Mouse (Mus musculus): ENCODE results near the gene Cngb1. TPM values are rescaled to one million over a fixed set of nuclear protein-coding genes. Genes with fewer than 3 reads are reported as not detected.

The Cngb1 gene
- polyA plus RNA-seq, 1 experiment: 1.7 TPM

GRCm38 (mm10) chr8:95302410-95302809 is 4.0 kb downstream of the Cngb1 start:
- Histone ChIP-seq H3K27ac (replicated peaks; ENCODE audit: low read depth, low read length) (no peak overlapping the region), H3K4me1 (ENCODE audit: control insufficient read depth, insufficient read depth, insufficient read length, low read length) (no peaks in the 10 kb centered on the region)

DNA sequence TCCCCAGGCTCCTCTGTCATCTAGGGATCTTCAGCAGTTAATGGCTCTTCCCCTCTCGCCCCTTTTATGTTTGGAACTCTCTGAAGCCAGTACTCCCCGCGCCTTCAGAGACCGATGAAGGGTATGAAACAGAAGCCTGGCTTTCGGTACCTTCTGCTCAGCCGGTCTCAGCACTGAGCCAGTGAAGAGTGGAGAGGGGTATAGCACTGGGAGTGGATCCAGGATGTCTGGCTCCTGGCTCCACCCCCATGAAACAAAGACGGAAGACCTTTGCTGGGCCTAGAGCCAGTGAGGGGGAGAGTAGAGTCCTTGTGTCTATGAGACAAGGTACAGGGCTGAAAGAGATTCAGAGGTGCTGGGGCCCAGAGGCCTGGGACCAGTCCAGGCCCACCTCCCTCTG is 12.5 kb downstream of the Cngb1 start:
- no peaks in the 10 kb centered on the region for H3K4me1 ChIP-seq (ENCODE audit: control insufficient read depth, insufficient read depth, insufficient read length, low read length)
- peak overlapping the region; percentile 65 for H3K27ac ChIP-seq (replicated peaks; ENCODE audit: low read depth, low read length)
- H3K4me3 ChIP-seq (ENCODE audit: insufficient read depth, low read depth, low read length): peak overlapping the region; percentile 66

More at GRCm38 (mm10) chr8:95302410-95302809, 4.0 kb downstream of the Cngb1 start:
- no peak overlapping the region for H3K4me3 ChIP-seq (ENCODE audit: insufficient read depth, low read depth, low read length)

DNA sequence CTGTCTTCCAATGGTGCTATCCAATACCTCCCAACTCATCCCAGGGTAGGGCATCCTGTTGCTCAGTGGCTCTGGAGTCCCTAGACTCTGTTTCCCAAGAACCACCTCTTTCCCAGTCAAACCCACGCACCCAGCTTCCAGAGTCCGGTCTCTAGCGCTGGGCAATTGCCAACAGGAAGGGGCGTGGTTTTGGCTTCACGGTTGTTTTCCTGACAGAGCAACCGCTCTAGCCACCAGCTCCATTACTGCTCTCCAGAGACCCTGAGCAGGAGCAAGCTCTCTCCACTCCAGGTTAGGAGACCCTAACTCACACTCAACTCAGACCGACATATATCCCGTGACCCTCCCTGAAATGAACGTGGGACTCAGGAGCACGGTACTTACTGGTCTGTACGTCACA is 13.2 kb downstream of the Cngb1 start:
- Histone ChIP-seq H3K4me1 (ENCODE audit: control insufficient read depth, insufficient read depth, insufficient read length, low read length) (no peaks in the 10 kb centered on the region), H3K4me3 (ENCODE audit: insufficient read depth, low read depth, low read length) (peak overlapping the region; percentile 66), H3K27ac (replicated peaks; ENCODE audit: low read depth, low read length) (peak overlapping the region; percentile 73)

DNA sequence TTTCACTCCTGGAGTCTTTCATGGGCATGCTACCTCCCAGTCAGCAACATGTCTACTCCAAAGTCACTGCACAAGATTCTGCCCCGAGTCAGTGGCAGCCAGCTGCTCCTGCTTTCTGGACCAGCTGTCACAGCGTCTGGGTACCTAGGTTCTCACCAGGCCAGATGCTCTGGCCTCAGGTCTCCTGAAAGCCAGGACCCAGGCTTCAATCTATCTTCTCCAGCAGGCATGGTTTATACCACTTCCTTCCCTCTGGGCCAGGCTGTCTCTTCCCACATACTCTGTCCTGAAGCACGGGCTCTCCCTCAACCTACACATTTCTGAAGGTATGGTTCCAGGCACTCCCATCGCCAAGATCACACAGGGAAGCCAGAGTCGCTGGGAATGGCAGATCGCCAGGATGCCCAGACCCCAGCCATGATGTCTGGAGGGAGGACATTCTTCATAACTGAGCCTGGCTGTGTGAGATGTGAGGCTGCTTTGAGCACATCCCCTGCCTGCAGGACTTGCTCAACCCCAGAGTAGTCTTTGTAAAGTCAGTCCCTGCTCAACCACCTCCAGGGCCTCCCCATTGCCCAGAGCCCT is 17.2 kb downstream of the Cngb1 start:
- no peaks in the 10 kb centered on the region for H3K4me1 ChIP-seq (ENCODE audit: control insufficient read depth, insufficient read depth, insufficient read length, low read length)
- H3K4me3 ChIP-seq (ENCODE audit: insufficient read depth, low read depth, low read length): no peak overlapping the region
- H3K27ac ChIP-seq (replicated peaks; ENCODE audit: low read depth, low read length): no peak overlapping the region

GRCm38 (mm10) chr8:95281493-95281892 is 24.9 kb downstream of the Cngb1 start:
- H3K4me1 ChIP-seq (ENCODE audit: control insufficient read depth, insufficient read depth, insufficient read length, low read length): no peaks in the 10 kb centered on the region
- no peak overlapping the region for H3K4me3 ChIP-seq (ENCODE audit: insufficient read depth, low read depth, low read length)

GRCm38 (mm10) chr8:95272871-95273270 is 33.5 kb downstream of the Cngb1 start:
- no peaks in the 10 kb centered on the region for H3K4me1 ChIP-seq (ENCODE audit: control insufficient read depth, insufficient read depth, insufficient read length, low read length)
- no peak overlapping the region for H3K27ac ChIP-seq (replicated peaks; ENCODE audit: low read depth, low read length)
- H3K4me3 ChIP-seq (ENCODE audit: insufficient read depth, low read depth, low read length): no peak overlapping the region

More at GRCm38 (mm10) chr8:95281493-95281892, 24.9 kb downstream of the Cngb1 start:
- no peak overlapping the region for H3K27ac ChIP-seq (replicated peaks; ENCODE audit: low read depth, low read length)

DNA sequence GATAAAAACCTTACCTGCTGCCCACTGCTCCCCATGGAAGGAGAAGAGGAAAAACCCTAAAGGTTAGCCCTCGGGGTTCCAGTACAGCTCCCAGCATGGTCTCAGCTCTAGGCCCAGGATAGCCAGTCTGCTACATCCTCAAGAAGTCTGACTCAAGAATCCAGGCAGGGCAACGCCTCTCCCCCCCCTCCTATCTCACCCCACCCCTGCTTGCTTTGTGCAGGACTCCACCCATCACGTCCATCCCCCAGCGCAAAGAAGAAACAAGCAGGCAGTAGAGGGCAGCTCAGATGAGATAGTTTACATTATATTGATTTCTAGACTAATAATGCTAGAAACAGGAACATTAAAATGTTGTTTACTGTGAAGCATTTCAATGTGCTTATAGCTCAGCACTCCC is 34.5 kb downstream of the Cngb1 start:
- H3K4me1 ChIP-seq (ENCODE audit: control insufficient read depth, insufficient read depth, insufficient read length, low read length): no peaks in the 10 kb centered on the region
- H3K27ac ChIP-seq (replicated peaks; ENCODE audit: low read depth, low read length): no peak overlapping the region
- no peak overlapping the region for H3K4me3 ChIP-seq (ENCODE audit: insufficient read depth, low read depth, low read length)

- no peaks in the 10 kb centered on the region for H3K4me1 ChIP-seq (ENCODE audit: control insufficient read depth, insufficient read depth, insufficient read length, low read length)
- no peak overlapping the region for H3K27ac ChIP-seq (replicated peaks; ENCODE audit: low read depth, low read length)
- no peak overlapping the region for H3K4me3 ChIP-seq (ENCODE audit: insufficient read depth, low read depth, low read length)
Measured at GRCm38 (mm10) chr8:95270501-95270900, 35.9 kb downstream of the Cngb1 start.

DNA sequence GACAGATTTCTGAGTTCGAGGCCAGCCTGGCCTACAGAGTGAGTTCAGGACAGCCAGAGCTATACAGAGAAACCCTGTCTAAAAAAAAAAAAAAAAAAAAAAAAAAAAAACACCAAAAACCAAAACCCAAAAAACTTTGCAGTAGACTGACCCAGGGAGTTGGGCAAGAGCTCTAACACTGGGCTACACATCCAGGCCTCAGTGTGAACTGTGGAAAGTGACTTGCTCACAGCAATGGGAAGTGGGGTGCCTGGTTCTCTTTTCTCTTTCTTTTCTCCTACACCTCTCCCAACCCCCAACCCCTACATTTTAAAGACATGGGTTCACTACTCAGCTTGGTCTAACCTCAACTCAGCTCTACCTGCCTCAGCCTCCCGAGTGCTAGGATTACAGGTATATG is 44.2 kb downstream of the Cngb1 start:
- Histone ChIP-seq H3K27ac (replicated peaks; ENCODE audit: low read depth, low read length) (no peak overlapping the region), H3K4me3 (ENCODE audit: insufficient read depth, low read depth, low read length) (no peak overlapping the region), H3K4me1 (ENCODE audit: control insufficient read depth, insufficient read depth, insufficient read length, low read length) (no peaks in the 10 kb centered on the region)

DNA sequence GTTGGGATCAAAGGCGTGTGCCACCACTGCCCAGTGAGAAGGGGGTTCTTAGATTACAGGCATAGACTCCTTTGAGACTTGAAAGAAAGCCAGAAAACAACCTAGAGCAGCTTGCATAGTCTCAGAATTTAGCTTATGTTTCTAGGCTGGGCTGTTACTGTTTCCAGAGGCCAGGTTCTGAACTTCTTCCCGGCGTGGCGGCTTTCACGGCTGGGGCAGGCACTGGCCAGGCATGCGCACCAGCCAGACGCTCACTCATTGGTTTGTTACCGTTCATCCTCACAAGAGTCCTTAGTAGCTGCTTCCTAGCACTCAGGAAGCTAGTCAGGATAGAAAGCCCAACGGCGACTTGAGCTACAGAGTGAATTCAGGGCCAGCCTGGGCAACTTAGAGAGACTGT is 50.8 kb downstream of the Cngb1 start:
- Histone ChIP-seq H3K27ac (replicated peaks; ENCODE audit: low read depth, low read length) (no peak overlapping the region), H3K4me3 (ENCODE audit: insufficient read depth, low read depth, low read length) (no peak overlapping the region), H3K4me1 (ENCODE audit: control insufficient read depth, insufficient read depth, insufficient read length, low read length) (no peaks in the 10 kb centered on the region)

DNA sequence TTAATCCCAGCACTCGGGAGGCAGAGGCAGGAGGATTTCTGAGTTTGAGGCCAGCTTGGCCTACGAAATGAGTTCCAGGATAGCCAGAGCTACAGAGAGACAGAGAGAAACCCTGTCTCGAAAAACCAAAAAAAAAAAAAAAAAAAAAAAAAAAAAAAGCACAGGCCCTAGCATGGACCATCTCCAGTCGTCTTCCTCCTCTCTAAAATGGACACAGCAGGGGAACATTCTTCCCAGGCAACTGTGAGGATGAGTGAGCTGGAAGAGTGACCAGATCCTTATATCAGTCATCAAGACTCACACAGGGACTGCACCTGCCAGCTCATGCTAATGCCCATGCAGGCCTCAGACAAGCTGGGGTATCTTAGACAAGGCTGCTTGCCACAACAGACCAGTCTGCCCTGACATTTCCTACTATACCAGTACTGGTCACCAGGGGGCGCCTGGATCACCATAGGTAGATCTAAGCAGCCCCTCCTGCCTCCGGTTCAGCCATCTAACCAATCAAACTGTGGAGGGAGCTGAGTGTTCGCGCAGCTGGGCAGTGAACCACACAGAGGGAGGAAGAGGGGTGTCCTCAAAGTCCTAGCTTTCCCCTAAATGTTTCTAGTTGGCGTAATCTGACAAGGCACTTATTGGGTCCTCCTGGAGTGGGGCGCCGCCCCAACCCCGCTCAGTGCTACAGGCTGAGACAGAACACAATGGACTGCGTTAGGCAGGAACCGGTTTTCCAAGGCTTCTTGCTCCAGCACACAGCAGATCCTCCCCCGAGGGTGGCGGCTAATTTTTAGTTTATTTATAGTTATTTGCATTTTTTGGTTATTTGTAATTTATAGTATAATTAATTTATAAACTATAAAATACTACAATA is 51.6 kb downstream of the Cngb1 start:
- no peaks in the 10 kb centered on the region for H3K4me1 ChIP-seq (ENCODE audit: control insufficient read depth, insufficient read depth, insufficient read length, low read length)
- H3K4me3 ChIP-seq (ENCODE audit: insufficient read depth, low read depth, low read length): peak overlapping the region; percentile 60
- no peak overlapping the region for H3K27ac ChIP-seq (replicated peaks; ENCODE audit: low read depth, low read length)

DNA sequence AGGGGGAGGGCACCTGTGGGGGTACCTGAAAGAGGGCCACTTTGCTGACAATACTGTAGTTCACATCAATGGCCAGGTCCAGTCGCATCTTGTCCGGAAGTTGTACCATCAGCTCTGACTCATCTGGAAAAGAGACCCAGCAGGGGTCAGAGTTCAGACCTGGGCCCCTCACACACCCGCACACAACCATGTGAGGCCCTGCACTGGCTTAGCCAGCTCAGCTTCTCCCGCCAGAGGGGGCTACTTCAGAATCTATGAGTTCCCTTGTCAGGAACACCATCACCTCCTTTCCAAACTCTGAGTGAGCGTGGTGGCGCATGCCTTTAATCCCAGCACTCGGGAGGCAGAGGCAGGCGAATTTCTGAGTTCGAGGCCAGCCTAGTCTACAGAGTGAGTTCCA is 54.3 kb downstream of the Cngb1 start:
- H3K4me3 ChIP-seq (ENCODE audit: insufficient read depth, low read depth, low read length): no peak overlapping the region
- H3K4me1 ChIP-seq (ENCODE audit: control insufficient read depth, insufficient read depth, insufficient read length, low read length): peaks cover 8% of the 10 kb centered on the region
- H3K27ac ChIP-seq (replicated peaks; ENCODE audit: low read depth, low read length): no peak overlapping the region

DNA sequence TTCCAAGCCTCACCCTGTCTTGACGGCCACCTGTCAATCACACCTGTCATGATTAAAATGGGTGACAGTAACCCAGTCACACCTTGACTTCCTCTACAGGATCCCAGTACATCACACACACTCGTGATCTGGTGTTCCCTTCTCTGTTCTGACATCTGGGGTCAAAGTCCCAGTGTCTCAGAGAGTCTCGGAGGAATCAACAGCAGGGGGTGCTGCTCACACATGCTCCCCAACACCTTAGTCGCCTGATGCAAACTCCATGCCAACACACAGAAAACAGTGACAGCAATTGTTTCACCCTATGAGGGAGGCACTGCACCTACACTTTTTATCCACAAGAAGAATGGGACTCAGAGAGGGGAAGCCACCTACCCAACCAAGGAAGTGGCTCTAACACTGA is 56.5 kb downstream of the Cngb1 start:
- Histone ChIP-seq H3K27ac (replicated peaks; ENCODE audit: low read depth, low read length) (no peak overlapping the region), H3K4me3 (ENCODE audit: insufficient read depth, low read depth, low read length) (no peak overlapping the region), H3K4me1 (ENCODE audit: control insufficient read depth, insufficient read depth, insufficient read length, low read length) (peaks cover 12% of the 10 kb centered on the region)

GRCm38 (mm10) chr8:95247277-95247676 is 59.1 kb downstream of the Cngb1 start:
- no peak overlapping the region for H3K4me3 ChIP-seq (ENCODE audit: insufficient read depth, low read depth, low read length)
- peaks cover 18% of the 10 kb centered on the region for H3K4me1 ChIP-seq (ENCODE audit: control insufficient read depth, insufficient read depth, insufficient read length, low read length)
- no peak overlapping the region for H3K27ac ChIP-seq (replicated peaks; ENCODE audit: low read depth, low read length)

DNA sequence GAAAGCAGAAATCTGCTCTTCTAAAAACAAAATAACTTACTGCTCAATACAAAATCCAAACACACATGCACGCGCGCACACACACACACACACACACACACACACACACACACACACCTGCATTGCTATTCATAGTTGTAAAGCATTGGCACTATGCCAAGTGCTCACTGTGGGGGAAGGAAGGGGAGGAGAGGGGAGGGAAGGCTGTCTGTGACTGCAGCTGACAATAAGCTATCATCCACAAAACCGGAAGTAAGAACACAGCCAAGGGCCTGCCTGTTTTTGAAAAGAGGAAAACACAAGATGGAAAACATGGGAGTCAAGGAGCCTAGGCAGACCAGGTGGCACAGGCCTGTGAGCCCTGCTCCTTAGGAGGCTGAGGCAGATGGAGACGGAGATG is 61.2 kb downstream of the Cngb1 start:
- Histone ChIP-seq H3K27ac (replicated peaks; ENCODE audit: low read depth, low read length) (peak overlapping the region; percentile 84), H3K4me3 (ENCODE audit: insufficient read depth, low read depth, low read length) (no peak overlapping the region), H3K4me1 (ENCODE audit: control insufficient read depth, insufficient read depth, insufficient read length, low read length) (peaks cover 18% of the 10 kb centered on the region)

- Histone ChIP-seq H3K27ac (replicated peaks; ENCODE audit: low read depth, low read length) (no peak overlapping the region), H3K4me1 (ENCODE audit: control insufficient read depth, insufficient read depth, insufficient read length, low read length) (peaks cover 18% of the 10 kb centered on the region), H3K4me3 (ENCODE audit: insufficient read depth, low read depth, low read length) (no peak overlapping the region)
Measured at GRCm38 (mm10) chr8:95243853-95244252, 62.5 kb downstream of the Cngb1 start.
